Mouse (Mus musculus) liver, embryonic 13.5 days (tissue): ENCODE measurements around the gene Dennd4b. TPM values are rescaled to one million over a fixed set of nuclear protein-coding genes. Genes with fewer than 3 reads are reported as not detected.
"Not testable (repeated sequence)": the region's sequence is repeated elsewhere in the genome, so short reads cannot be mapped to it uniquely, and the experiment has no call there.

Experiments used
- ATAC-seq: fragments of 200-750 bp; cut with Nextera tagmentation; 2 replicates; pipeline ENCODE4 v1.8.0; 2017; ENCODE audit warnings: low read depth, mild to moderate bottlenecking, moderate number of reproducible peaks, moderate library complexity
- DNase-seq: peaks from one replicate; pipeline ENCODE4 v3.0.0; 2022
- H3K27ac ChIP-seq: fragments of 300-500 bp; sonication (generic); 2 replicates; pipeline ENCODE4 v1.5.1; 2015; ENCODE audit warnings: moderate library complexity, mild to moderate bottlenecking, inconsistent platforms
- H3K27me3 ChIP-seq: fragments of 300-500 bp; sonication (generic); 2 replicates; pipeline ENCODE4 v1.6.1; 2015; ENCODE audit warnings: mild to moderate bottlenecking, inconsistent platforms
- H3K36me3 ChIP-seq: fragments of 300-500 bp; sonication (generic); 2 replicates; pipeline ENCODE4 v1.6.1; 2015; ENCODE audit warnings: mild to moderate bottlenecking, inconsistent platforms
- H3K4me1 ChIP-seq: fragments of 300-500 bp; sonication (generic); replicated peaks from 2 replicates; pipeline ENCODE4 v1.6.1; 2015; ENCODE audit warnings: inconsistent platforms
- H3K4me2 ChIP-seq: fragments of 300-500 bp; sonication (generic); 2 replicates; pipeline ENCODE4 v1.6.1; 2015; ENCODE audit warnings: inconsistent platforms, mild to moderate bottlenecking, moderate library complexity
- H3K4me3 ChIP-seq: fragments of 300-500 bp; sonication (generic); replicated peaks from 2 replicates; pipeline ENCODE4 v1.5.1; 2015; ENCODE audit warnings: mild to moderate bottlenecking, inconsistent platforms
- H3K9ac ChIP-seq: fragments of 300-500 bp; sonication (generic); 2 replicates; pipeline ENCODE4 v1.6.1; 2015; ENCODE audit warnings: mild to moderate bottlenecking, inconsistent platforms
- H3K9me3 ChIP-seq: fragments of 300-500 bp; sonication (generic); replicated peaks from 2 replicates; pipeline ENCODE4 v1.6.1; 2016; ENCODE audit warnings: inconsistent platforms
- WGBS: fragments of 180-500 bp; shearing (Covaris S2); methylation state at CpG from one replicate; pipeline ENCODE4 v1.1.7; 2015; ENCODE audit not compliant: insufficient replicate concordance; 5-methylcytosine and 5-hydroxymethylcytosine counted together
- polyA plus RNA-seq: library from polyadenylated mRNA; unstranded; fragments of >200 nt; fragmentation: Nextera tagmentation; extraction: Ambion mirVana; gene quantifications from 2 replicates; pipeline ENCODE4 v1.2.1, GENCODE M21; 2015

The Dennd4b gene
- polyA plus RNA-seq, 1 experiment from 2014 or later: 1.6 TPM

DNA sequence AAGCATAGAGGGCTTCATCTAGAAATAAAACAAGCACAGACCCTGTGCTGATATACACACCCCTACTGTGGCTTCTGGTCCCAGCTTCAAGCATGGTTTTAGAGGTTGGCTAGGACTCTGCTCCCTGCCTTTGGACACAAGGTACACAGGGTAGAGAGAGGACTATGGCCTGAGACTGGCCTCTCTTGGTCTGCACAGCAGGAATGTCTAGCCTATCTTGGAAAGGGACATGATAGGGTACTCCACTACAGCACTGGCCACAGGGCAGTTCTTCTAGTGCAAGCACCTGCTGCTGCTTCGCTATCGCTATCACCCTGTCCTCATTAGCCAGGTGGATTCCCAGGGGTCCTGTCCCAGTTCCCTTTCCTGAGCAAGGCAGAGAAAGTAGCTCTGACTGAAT lies 23.7 kb upstream of the Dennd4b start:
- DNase-seq (no peak), ATAC-seq (peak; percentile 59)
- H3K4me3 ChIP-seq: no peak overlapping the region
- H3K36me3 ChIP-seq: no peaks in the 10 kb centered on the region; the same call in 1 of the 2 replicates
- H3K27me3 ChIP-seq: no peaks in the 10 kb centered on the region
- 94% methylated on average over 2 of the region's 2 CpGs for WGBS
- no peaks in the 10 kb centered on the region for H3K9me3 ChIP-seq
- H3K4me1 ChIP-seq: peaks cover 29% of the 10 kb centered on the region
- no peak overlapping the region for H3K27ac ChIP-seq
- H3K9ac ChIP-seq: no peak overlapping the region
- H3K4me2 ChIP-seq: no peak overlapping the region

- Histone ChIP-seq H3K9ac (no peak overlapping the region), H3K4me3 (no peak overlapping the region), H3K36me3 (no peaks in the 10 kb centered on the region), H3K9me3 (no peaks in the 10 kb centered on the region), H3K27me3 (no peaks in the 10 kb centered on the region), H3K27ac (no peak overlapping the region), H3K4me2 (no peak overlapping the region), H3K4me1 (peaks cover 29% of the 10 kb centered on the region)
- ATAC-seq (peak; percentile 8; the same call in 1 of the 2 replicates), DNase-seq (no peak)
- WGBS: 61% methylated on average over 10 of the region's 10 CpGs
Observed at GRCm38 (mm10) chr3:90241669-90242358, 23.2 kb upstream of the Dennd4b start.

- H3K36me3 ChIP-seq: no peaks in the 10 kb centered on the region
- ATAC-seq (no peak), DNase-seq (no peak)
Observed at GRCm38 (mm10) chr3:90242984-90243775, 21.8 kb upstream of the Dennd4b start, which contains the start of gene Creb3l4. Gene Creb3l4, minus strand, starts transcription at chr3:90243512.

GRCm38 (mm10) chr3:90245406-90245805 lies 19.6 kb upstream of the Dennd4b start:
- H3K4me3 ChIP-seq: no peak overlapping the region
- H3K27me3 ChIP-seq: no peaks in the 10 kb centered on the region
- H3K4me2 ChIP-seq: no peak overlapping the region
- no peak for DNase-seq
- H3K27ac ChIP-seq: no peak overlapping the region
- peaks cover under 1% of the 10 kb centered on the region; the same call in 1 of the 2 replicates for H3K36me3 ChIP-seq
- 57% methylated on average over 2 of the region's 2 CpGs for WGBS
- no peak overlapping the region for H3K9ac ChIP-seq
- peaks cover 48% of the 10 kb centered on the region for H3K4me1 ChIP-seq
- H3K9me3 ChIP-seq: no peaks in the 10 kb centered on the region
- ATAC-seq: no peak

More at GRCm38 (mm10) chr3:90242984-90243775, 21.8 kb upstream of the Dennd4b start, which contains the start of gene Creb3l4:
- Histone ChIP-seq H3K27ac (no peak within 1 kb of the TSS), H3K4me2 (peak within 1 kb of the TSS; percentile 60), H3K4me1 (peaks cover 35% of the 10 kb centered on the region), H3K4me3 (peak within 1 kb of the TSS; percentile 37), H3K9me3 (no peaks in the 10 kb centered on the region), H3K27me3 (no peaks in the 10 kb centered on the region), H3K9ac (peak within 1 kb of the TSS; percentile 17; the same call in 1 of the 2 replicates)
- 17% methylated on average over 19 of the region's 19 CpGs for WGBS

- Histone ChIP-seq H3K4me2 (peak overlapping the region; percentile 97), H3K4me1 (peaks cover 44% of the 10 kb centered on the region), H3K4me3 (peak overlapping the region; percentile 78), H3K27me3 (no peaks in the 10 kb centered on the region), H3K27ac (peak overlapping the region; percentile 71), H3K9me3 (no peaks in the 10 kb centered on the region), H3K36me3 (peaks cover 15% of the 10 kb centered on the region), H3K9ac (peak overlapping the region; percentile 85)
- no peak for DNase-seq
- WGBS: 6% methylated on average over 3 of the region's 3 CpGs
- ATAC-seq: no peak
Observed at GRCm38 (mm10) chr3:90247630-90247959, 17.4 kb upstream of the Dennd4b start.

DNA sequence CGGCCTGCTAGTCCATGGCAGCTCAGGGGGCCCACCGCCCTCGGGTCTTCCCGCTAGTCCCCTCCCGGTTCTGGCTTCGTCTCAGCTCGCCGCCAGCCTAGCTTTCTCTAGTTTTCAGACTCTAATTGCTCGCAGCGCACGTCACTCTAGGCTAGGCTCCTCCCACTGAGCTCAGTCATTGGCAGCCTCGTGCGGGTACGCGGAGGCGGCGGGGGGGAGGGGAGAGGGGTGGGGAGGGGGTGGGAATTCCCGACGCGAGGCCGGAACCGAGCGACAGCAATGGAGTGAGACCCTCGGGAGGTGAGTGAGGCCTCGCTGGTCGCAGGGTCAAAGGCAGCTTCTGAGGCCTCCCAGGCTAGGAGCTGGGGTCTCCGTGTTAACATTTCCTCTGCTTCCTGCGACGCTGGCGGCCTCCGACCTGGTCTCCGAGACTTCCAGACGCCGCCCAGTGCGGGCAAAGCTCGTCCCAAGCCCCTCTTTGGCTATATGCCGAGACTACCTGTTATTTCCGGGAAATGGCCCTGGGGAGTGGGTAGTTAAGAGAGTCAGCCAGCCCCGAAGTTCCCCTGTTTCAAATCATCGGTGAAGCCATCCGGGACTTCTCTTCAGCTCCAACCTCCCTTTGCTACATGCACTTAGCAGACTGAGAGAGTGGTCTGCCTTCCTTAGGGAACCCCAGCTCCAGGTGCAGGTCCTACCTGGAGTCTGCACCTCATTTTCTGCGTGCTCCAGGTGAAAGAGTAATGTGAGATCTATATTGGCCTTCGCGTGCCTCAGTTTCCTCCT lies 16.8 kb upstream of the Dennd4b start, which contains the start of gene Slc39a1:
TSS of gene Slc39a1 (plus strand) at position 213 of the 786 bp plus-strand sequence.
- Histone ChIP-seq H3K4me1 (peaks cover 38% of the 10 kb centered on the region), H3K27me3 (no peaks in the 10 kb centered on the region), H3K9me3 (no peaks in the 10 kb centered on the region), H3K36me3 (peaks cover 15% of the 10 kb centered on the region), H3K9ac (peak within 1 kb of the TSS; percentile 85), H3K27ac (peak within 1 kb of the TSS; percentile 85), H3K4me3 (peak within 1 kb of the TSS; percentile 78), H3K4me2 (peak within 1 kb of the TSS; percentile 97)
- peak; percentile 92 for ATAC-seq
- under 1% methylated on average over 44 of the region's 44 CpGs for WGBS
- peak; percentile 85 for DNase-seq

DNA sequence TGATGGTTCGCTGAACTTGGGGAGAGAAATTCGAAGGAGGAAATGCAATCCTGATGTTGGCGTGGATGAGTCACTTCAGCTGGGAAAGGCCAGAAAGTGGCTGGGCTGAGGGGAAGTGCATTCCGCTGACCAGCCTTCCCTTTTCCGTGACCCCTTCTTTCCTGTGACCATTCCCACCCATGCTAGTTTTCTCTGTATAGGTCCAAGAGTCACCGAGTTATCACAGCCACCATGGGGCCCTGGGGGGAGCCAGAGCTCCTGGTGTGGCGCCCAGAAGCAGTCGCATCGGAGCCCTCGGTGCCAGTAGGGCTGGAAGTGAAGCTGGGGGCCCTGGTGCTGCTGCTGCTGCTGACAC lies 16.3 kb upstream of the Dennd4b start:
- no peaks in the 10 kb centered on the region for H3K27me3 ChIP-seq
- peak overlapping the region; percentile 85 for H3K9ac ChIP-seq
- WGBS: under 1% methylated on average over 10 of the region's 10 CpGs
- peak overlapping the region; percentile 78 for H3K4me3 ChIP-seq
- peak overlapping the region; percentile 97 for H3K4me2 ChIP-seq
- peak; percentile 28; the same call in 1 of the 2 replicates for ATAC-seq
- peak; percentile 22 for DNase-seq
- H3K36me3 ChIP-seq: peaks cover 15% of the 10 kb centered on the region
- H3K9me3 ChIP-seq: no peaks in the 10 kb centered on the region
- H3K4me1 ChIP-seq: peaks cover 33% of the 10 kb centered on the region
- peak overlapping the region; percentile 85 for H3K27ac ChIP-seq

GRCm38 (mm10) chr3:90250791-90251190 lies 14.2 kb upstream of the Dennd4b start:
- no peak overlapping the region for H3K27ac ChIP-seq
- peaks cover 39% of the 10 kb centered on the region for H3K4me1 ChIP-seq
- H3K27me3 ChIP-seq: no peaks in the 10 kb centered on the region
- no peak overlapping the region for H3K4me2 ChIP-seq
- no peak overlapping the region for H3K9ac ChIP-seq
- 80% methylated on average over 6 of the region's 6 CpGs for WGBS
- H3K36me3 ChIP-seq: peaks cover 15% of the 10 kb centered on the region
- no peak overlapping the region for H3K4me3 ChIP-seq
- DNase-seq: no peak
- no peaks in the 10 kb centered on the region for H3K9me3 ChIP-seq
- no peak for ATAC-seq

DNA sequence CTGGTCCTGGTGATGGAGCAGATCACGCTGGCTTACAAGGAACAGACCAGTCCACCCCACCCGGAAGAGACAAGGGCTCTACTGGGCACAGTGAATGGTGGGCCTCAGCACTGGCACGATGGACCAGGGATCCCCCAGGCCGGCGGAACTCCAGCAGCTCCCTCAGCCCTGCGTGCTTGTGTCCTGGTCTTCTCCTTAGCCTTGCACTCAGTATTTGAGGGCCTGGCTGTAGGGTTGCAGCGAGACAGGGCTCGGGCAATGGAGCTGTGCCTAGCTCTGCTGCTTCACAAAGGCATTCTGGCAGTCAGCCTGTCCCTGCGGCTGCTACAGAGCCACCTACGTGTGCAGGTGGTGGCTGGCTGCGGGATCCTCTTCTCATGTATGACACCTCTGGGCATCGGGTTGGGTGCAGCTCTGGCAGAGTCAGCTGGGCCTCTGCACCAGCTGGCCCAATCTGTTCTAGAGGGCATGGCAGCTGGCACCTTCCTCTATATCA lies 13.2 kb upstream of the Dennd4b start:
- H3K27ac ChIP-seq, DNase-seq, H3K9ac ChIP-seq, H3K4me3 ChIP-seq, ATAC-seq, H3K4me2 ChIP-seq, H3K27me3 ChIP-seq, H3K9me3 ChIP-seq: not testable (repeated sequence)
- Histone ChIP-seq H3K4me1 (peaks cover 47% of the 10 kb centered on the region), H3K36me3 (peaks cover 17% of the 10 kb centered on the region)
- WGBS: 90% methylated on average over 10 of the region's 12 CpGs

GRCm38 (mm10) chr3:90252659-90253058 lies 12.3 kb upstream of the Dennd4b start:
- peaks cover 23% of the 10 kb centered on the region for H3K36me3 ChIP-seq
- peaks cover 43% of the 10 kb centered on the region for H3K4me1 ChIP-seq
- DNase-seq, H3K4me3 ChIP-seq, H3K4me2 ChIP-seq, ATAC-seq, H3K9ac ChIP-seq, H3K27ac ChIP-seq, H3K27me3 ChIP-seq, H3K9me3 ChIP-seq: not testable (repeated sequence)
- 86% methylated on average over 2 of the region's 2 CpGs for WGBS

DNA sequence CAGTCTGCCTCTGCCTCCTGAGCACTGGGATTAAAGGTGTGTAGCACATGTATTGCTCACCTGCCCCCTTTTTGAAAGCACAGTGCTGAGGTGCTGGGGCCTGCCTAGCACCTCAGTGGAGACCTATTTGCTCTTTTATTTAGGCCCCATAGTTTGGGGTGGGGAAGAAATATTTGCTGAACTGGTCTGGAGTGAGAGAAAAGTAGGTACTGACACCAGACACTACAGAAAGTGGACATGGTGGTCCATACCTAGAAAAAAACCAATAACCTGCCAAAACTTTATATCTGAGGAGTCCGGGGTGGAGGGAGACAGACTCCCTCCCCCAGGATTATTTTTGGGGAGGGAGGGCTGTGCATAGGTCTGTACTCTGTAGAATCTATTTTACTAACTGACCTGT lies 11.8 kb upstream of the Dennd4b start:
- not testable (repeated sequence) for DNase-seq, H3K9ac ChIP-seq, H3K27ac ChIP-seq, H3K4me3 ChIP-seq, ATAC-seq, H3K9me3 ChIP-seq, H3K4me2 ChIP-seq, H3K27me3 ChIP-seq
- Histone ChIP-seq H3K36me3 (peaks cover 25% of the 10 kb centered on the region), H3K4me1 (peaks cover 45% of the 10 kb centered on the region)
- 50% methylated on average over 1 of the region's 1 CpGs for WGBS
